Mouse (Mus musculus): Measurements from ENCODE around the gene Hmgb1.

GRCm38 (mm10) chr5:149175736-149176135, 8.6 kb downstream of the Hmgb1 start:
- no peak for TF ChIP-seq EP300 (optimal IDR thresholded peaks at IDR 0.05)
- TF ChIP-seq CTCF (IDR thresholded peaks at IDR 0.05; ENCODE audit: low read depth): no peak
